Mouse (Mus musculus) v-Abl transformed pro-B cells (cell line): ENCODE results near the gene Fyco1.

ENCODE experiments used
- in situ Hi-C, 2 experiments: fragments of 400-800 bp; cut with MboI; formaldehyde crosslinking; loops; one replicate each; pipeline ENCODE4 v1.15.1; 2025; ENCODE audit not compliant: unreplicated experiment in 2 of 2

Fyco1 gene

GRCm38 (mm10) chr9:123815996-123816395, 35.7 kb downstream of the Fyco1 start:
- in situ Hi-C loops, result no loop called here

GRCm38 (mm10) chr9:123815444-123815843, 36.3 kb downstream of the Fyco1 start:
- in situ Hi-C loops, result no loop called here

- in situ Hi-C loops, result no loop called here
Measured at GRCm38 (mm10) chr9:123814821-123815220, 36.9 kb downstream of the Fyco1 start.

- in situ Hi-C loops, result no loop called here
Measured at GRCm38 (mm10) chr9:123814326-123814725, 37.4 kb downstream of the Fyco1 start.

GRCm38 (mm10) chr9:123811831-123812230, 39.9 kb downstream of the Fyco1 start:
- in situ Hi-C loops, result no loop called here

- in situ Hi-C loops, result no loop called here
Measured at GRCm38 (mm10) chr9:123808583-123808982, 43.1 kb downstream of the Fyco1 start.

- in situ Hi-C loops, result no loop called here
Measured at GRCm38 (mm10) chr9:123806267-123806666, 45.4 kb downstream of the Fyco1 start, which contains the start of gene Cxcr6. Gene Cxcr6, plus strand, starts transcription at chr9:123806475.

- in situ Hi-C loops, result no loop called here
Measured at GRCm38 (mm10) chr9:123805241-123805640, 46.5 kb downstream of the Fyco1 start.

GRCm38 (mm10) chr9:123802896-123803295, 48.8 kb downstream of the Fyco1 start:
- in situ Hi-C loops, result no loop called here

GRCm38 (mm10) chr9:123802421-123802820, 49.3 kb downstream of the Fyco1 start:
- in situ Hi-C loops, result no loop called here

GRCm38 (mm10) chr9:123801527-123801926, 50.2 kb downstream of the Fyco1 start:
- in situ Hi-C loops, result no loop called here

- in situ Hi-C loops, result loop anchor here (10.0 kb wide), 3 partner anchors 271 to 1061 kb away; partner anchors contain the start of gene Sacm1l (in 2 of the 2)
Measured at GRCm38 (mm10) chr9:123796174-123796573, 55.5 kb downstream of the Fyco1 start.

- in situ Hi-C loops, result no loop called here
Measured at GRCm38 (mm10) chr9:123788855-123789529, 62.7 kb downstream of the Fyco1 start.

GRCm38 (mm10) chr9:123773299-123773698, 78.4 kb downstream of the Fyco1 start:
- in situ Hi-C loops, result loop anchor here (5.0 kb wide), 2 partner anchors 51 to 106 kb away; no protein-coding TSS in a partner anchor

- in situ Hi-C loops, result loop anchor here in 1 of 2 experiments (10.0 kb wide), 1 partner anchor 65 kb away; no protein-coding TSS in a partner anchor
Measured at GRCm38 (mm10) chr9:123769532-123769931, 82.2 kb downstream of the Fyco1 start.

GRCm38 (mm10) chr9:123768443-123768842, 83.3 kb downstream of the Fyco1 start:
- in situ Hi-C loops, result loop anchor here in 1 of 2 experiments (10.0 kb wide), 1 partner anchor 64 kb away; no protein-coding TSS in a partner anchor

GRCm38 (mm10) chr9:123766996-123767395, 84.7 kb downstream of the Fyco1 start:
- in situ Hi-C loops, result loop anchor here in 1 of 2 experiments (10.0 kb wide), 1 partner anchor 62 kb away; no protein-coding TSS in a partner anchor

- in situ Hi-C loops, result loop anchor here (5.0 to 10.0 kb wide), 2 partner anchors 41 to 59 kb away; no protein-coding TSS in a partner anchor
Measured at GRCm38 (mm10) chr9:123763771-123764170, 87.9 kb downstream of the Fyco1 start.

- in situ Hi-C loops, result loop anchor here (5.0 to 10.0 kb wide), 2 partner anchors 41 to 58 kb away; no protein-coding TSS in a partner anchor
Measured at GRCm38 (mm10) chr9:123762886-123763285, 88.8 kb downstream of the Fyco1 start.

GRCm38 (mm10) chr9:123760806-123761205, 90.9 kb downstream of the Fyco1 start:
- in situ Hi-C loops, result loop anchor here (5.0 to 10.0 kb wide), 2 partner anchors 39 to 56 kb away; no protein-coding TSS in a partner anchor

GRCm38 (mm10) chr9:123758645-123759044, 93.1 kb downstream of the Fyco1 start:
- in situ Hi-C loops, result no loop called here

GRCm38 (mm10) chr9:123758156-123758555, 93.5 kb downstream of the Fyco1 start:
- in situ Hi-C loops, result no loop called here
